Mouse (Mus musculus) layer of hippocampus, postnatal 25 days (tissue): ENCODE results near the gene Dbil5. TPM values are rescaled to one million over a fixed set of nuclear protein-coding genes. Genes with fewer than 3 reads are reported as not detected.

Experiments
- DNase-seq, 2 experiments: peaks; one replicate each; pipeline ENCODE4 v3.0.0; 2022; ENCODE audit warnings: mixed read lengths in 2 of 2, low spot score in 1 of 2; ENCODE audit errors: extremely low spot score in 1 of 2
- total RNA-seq, 2 experiments: library from RNA; stranded (reverse); gene quantifications; 2 replicates each; pipeline ENCODE4 v1.2.3; 2021

The Dbil5 gene
- total RNA-seq, 2 experiments from 2014 or later = 1.2 to 1.4 TPM

DNA sequence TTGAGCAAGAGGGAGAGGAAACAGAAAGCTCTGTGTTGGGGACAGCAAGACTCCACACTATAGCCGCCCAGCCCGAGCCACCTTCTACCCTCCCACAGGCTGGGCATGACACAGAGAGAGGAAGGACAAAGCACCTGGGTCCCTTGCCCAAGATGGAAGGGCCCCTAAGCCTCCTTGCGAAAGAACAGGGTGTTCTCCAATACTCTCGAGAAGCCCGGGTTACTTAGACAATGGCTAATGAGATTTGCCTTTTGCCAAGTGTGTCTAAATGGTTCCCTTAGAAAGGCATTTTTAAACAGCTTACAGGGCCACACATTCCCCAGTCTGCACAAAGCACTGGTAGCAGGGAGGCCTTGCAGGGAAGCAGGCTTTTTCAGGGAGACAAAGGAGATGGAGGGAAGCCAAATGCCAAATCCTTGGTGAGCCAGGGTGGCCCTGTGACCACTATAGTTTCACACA, 50.6 kb downstream of the Dbil5 start:
- no peak for DNase-seq

Other genes starting within 250 kb of the Dbil5 start
- gene 1700016K19Rik, start 217.7 kb upstream of the Dbil5 start, total RNA-seq = 1 to 10 TPM; 2.4 to 3.0 TPM
- 10 to 100 TPM in 1 of 2 experiments, 1 to 10 TPM in 1; 9.6 to 10.3 TPM for gene Rflnb, start 189.8 kb upstream of the Dbil5 start, total RNA-seq
- 10 to 100 TPM; 90.3 to 94.4 TPM for gene Vps53, start 38.0 kb upstream of the Dbil5 start, total RNA-seq
- 10 to 100 TPM; 18.6 to 22.0 TPM for gene Fam57a, start 37.9 kb upstream of the Dbil5 start, total RNA-seq
- 10 to 100 TPM in 1 of 2 experiments, 1 to 10 TPM in 1; 7.2 to 11.7 TPM for gene Gemin4, start 56 bp downstream of the Dbil5 start, total RNA-seq
- gene Mrm3, start 26.1 kb downstream of the Dbil5 start, total RNA-seq = 10 to 100 TPM; 17.2 to 17.4 TPM
- 10 to 100 TPM; 51.0 to 57.8 TPM for gene Glod4, start 26.1 kb downstream of the Dbil5 start, total RNA-seq
- gene Nxn, start 181.5 kb downstream of the Dbil5 start, total RNA-seq = 10 to 100 TPM in 1 of 2 experiments, 1 to 10 TPM in 1; 8.9 to 12.4 TPM
- gene Timm22, start 189.3 kb downstream of the Dbil5 start, total RNA-seq = 10 to 100 TPM; 25.9 to 39.4 TPM